Mouse (Mus musculus) heart, adult 9 months (tissue): ENCODE measurements around the gene Trim44.

Experiments
- DNase-seq, 2 experiments: peaks; one replicate each; pipeline ENCODE4 v3.0.0; 2022; ENCODE audit warnings: low spot score in 2 of 2

Gene Trim44

GRCm38 (mm10) chr2:102365983-102366545, 41.6 kb downstream of the Trim44 start:
- DNase-seq, result no peak

GRCm38 (mm10) chr2:102364565-102365200, 42.9 kb downstream of the Trim44 start:
- no peak for DNase-seq

- no peak for DNase-seq
Measured at GRCm38 (mm10) chr2:102362896-102363530, 44.6 kb downstream of the Trim44 start.

GRCm38 (mm10) chr2:102362266-102362665, 45.4 kb downstream of the Trim44 start:
- DNase-seq, result no peak

- DNase-seq, result no peak
Measured at GRCm38 (mm10) chr2:102356879-102357695, 50.5 kb downstream of the Trim44 start.

- DNase-seq, result no peak
Measured at GRCm38 (mm10) chr2:102354076-102354475, 53.6 kb downstream of the Trim44 start.

- no peak for DNase-seq
Measured at GRCm38 (mm10) chr2:102341429-102341828, 66.2 kb downstream of the Trim44 start.

- no peak for DNase-seq
Measured at GRCm38 (mm10) chr2:102336816-102337215, 70.8 kb downstream of the Trim44 start.

GRCm38 (mm10) chr2:102331932-102332331, 75.7 kb downstream of the Trim44 start:
- no peak for DNase-seq

GRCm38 (mm10) chr2:102331092-102331491, 76.5 kb downstream of the Trim44 start:
- DNase-seq, result no peak

- no peak for DNase-seq
Measured at GRCm38 (mm10) chr2:102325921-102326320, 81.7 kb downstream of the Trim44 start.

GRCm38 (mm10) chr2:102324336-102324735, 83.3 kb downstream of the Trim44 start:
- DNase-seq, result no peak

GRCm38 (mm10) chr2:102316540-102316939, 91.1 kb downstream of the Trim44 start:
- peak in 1 of 2 experiments; percentile 30 for DNase-seq

- DNase-seq, result no peak
Measured at GRCm38 (mm10) chr2:102315153-102315552, 92.5 kb downstream of the Trim44 start.

GRCm38 (mm10) chr2:102314610-102315009, 93.0 kb downstream of the Trim44 start:
- peak in 1 of 2 experiments; percentile 42 for DNase-seq

- DNase-seq, result no peak
Measured at GRCm38 (mm10) chr2:102314068-102314467, 93.6 kb downstream of the Trim44 start.

- DNase-seq, result no peak
Measured at GRCm38 (mm10) chr2:102312903-102313302, 94.7 kb downstream of the Trim44 start.

- no peak for DNase-seq
Measured at GRCm38 (mm10) chr2:102303274-102303673, 104.4 kb downstream of the Trim44 start.

- DNase-seq, result no peak
Measured at GRCm38 (mm10) chr2:102302532-102302931, 105.1 kb downstream of the Trim44 start.

- peak; percentile 61 to 76 for DNase-seq
Measured at GRCm38 (mm10) chr2:102294827-102295270, 112.8 kb downstream of the Trim44 start.

- DNase-seq, result no peak
Measured at GRCm38 (mm10) chr2:102293181-102293580, 114.4 kb downstream of the Trim44 start.

- no peak for DNase-seq
Measured at GRCm38 (mm10) chr2:102292051-102292450, 115.6 kb downstream of the Trim44 start.
